ENCODE assay signal across 12 mouse cellular contexts in genomic region chr16:89972854-89973487, GRCm38 (mm10).
DNase-seq lines count a peak whose midpoint lies in the region; ATAC-seq and TF ChIP-seq lines count a peak whose summit lies in the region.
"Had no signal": no experiment of that assay in that cellular context is flagged by ENCODE, and none has a peak within 500 bp of the region (broad histone marks: within the 10 kb centered on the region; RNA-seq: fewer than 3 reads in every experiment).

No protein-coding gene starts in this region.

- no peaks in the 10 kb centered on the region for H3K36me3 ChIP-seq in C2C12 (ENCODE audit: control insufficient read depth, insufficient read depth)
- no peaks in the 10 kb centered on the region for H3K36me3 ChIP-seq in midbrain, embryonic 13.5 days

- no peaks in the 10 kb centered on the region for H3K79me2 ChIP-seq in C2C12 (ENCODE audit: control insufficient read depth, insufficient read depth)

- DNase-seq in layer of hippocampus, adult 9-11 months: peak; percentile 29
- DNase-seq in layer of hippocampus, postnatal 36 days: no peak
- peak; percentile 60 for DNase-seq in adrenal gland, postnatal 14 days
- no peak for DNase-seq in spleen, postnatal 10 days (ENCODE audit: low spot score in 2 of 2)
- DNase-seq in cerebellum, adult 9-10 months: no peak
- DNase-seq: cerebellum, postnatal 36 days; gastrocnemius, postnatal 14 days; heart, postnatal 14 days had no signal

- no peaks in the 10 kb centered on the region for H3K79me3 ChIP-seq in C2C12 (ENCODE audit: low read depth)

- H3ac ChIP-seq in C2C12 (ENCODE audit: control insufficient read depth, insufficient read length, low read depth): no peak overlapping the region

- 97% methylated on average over 15 of the region's 15 CpGs for WGBS in midbrain, embryonic 13.5 days

- H3K4me2 ChIP-seq in midbrain, embryonic 13.5 days (replicated peaks): no peak overlapping the region

- 0 out of 2 replicates have a peak, but pooled peaks cover 4% of the 10 kb centered on the region for H3K4me1 ChIP-seq in midbrain, embryonic 13.5 days (replicated peaks)

- H3K27ac ChIP-seq in midbrain, embryonic 13.5 days: no peak overlapping the region
- H3K27ac ChIP-seq: macrophage had no signal

- no peak for TF ChIP-seq CTCF in C2C12 (IDR thresholded peaks at IDR 0.05; ENCODE audit: control insufficient read depth, insufficient read depth, insufficient read length)

- no peaks in the 10 kb centered on the region for H3K27me3 ChIP-seq in C2C12 (ENCODE audit: control insufficient read depth, insufficient read depth, insufficient read length)
- no peaks in the 10 kb centered on the region for H3K27me3 ChIP-seq in midbrain, embryonic 13.5 days

- no peak overlapping the region for H3K9ac ChIP-seq in midbrain, embryonic 13.5 days (replicated peaks)

- H3K9me3 ChIP-seq in midbrain, embryonic 13.5 days: no peaks in the 10 kb centered on the region

- ATAC-seq in megakaryocyte-erythroid progenitor cell, adult 5-6 weeks (replicated peaks; ENCODE audit: low FRiP score, low TSS enrichment, poor library complexity, severe bottlenecking): peak; percentile 77
- ATAC-seq in midbrain, embryonic 13.5 days: no peak

- no peak overlapping the region for H3K4me3 ChIP-seq in C2C12 (ENCODE audit: insufficient read depth, poor library complexity, severe bottlenecking)
- H3K4me3 ChIP-seq in midbrain, embryonic 13.5 days (replicated peaks): no peak overlapping the region

TF ChIP-seq in C2C12, 6 proteins besides CTCF, POLR2A, EP300 and RAD21:
- TF ChIP-seq MYOD1 (IDR thresholded peaks at IDR 0.05; ENCODE audit: control insufficient read depth, insufficient read length, low read depth) (peak; percentile 62), CEBPB (IDR thresholded peaks at IDR 0.05; ENCODE audit: low read depth) (peak; percentile 52), FOSL1 (IDR thresholded peaks at IDR 0.05; ENCODE audit: insufficient read depth, low read length, poor library complexity, severe bottlenecking) (no peak), USF1 (IDR thresholded peaks at IDR 0.05; ENCODE audit: low read depth) (peak; percentile 82), MAX (IDR thresholded peaks at IDR 0.05) (no peak)

Comparison
In these comparisons a context has a peak if more than half of its experiments do, and no peak if none do; other contexts are left out.
1. DNase-seq: peak in layer of hippocampus, adult 9-11 months (single experiment) and adrenal gland, postnatal 14 days (single experiment); none in layer of hippocampus, postnatal 36 days (0 of 2), spleen, postnatal 10 days (0 of 2) and cerebellum, adult 9-10 months (single experiment).